ENCODE assay signal across 22 mouse cellular contexts in genomic region chr14:25582603-25583002, GRCm38 (mm10).
"Had no signal": no experiment of that assay in that cellular context is flagged by ENCODE, and none has a peak within 500 bp of the region (broad histone marks: within the 10 kb centered on the region; RNA-seq: fewer than 3 reads in every experiment).

No protein-coding gene starts in this region.

- DNase-seq: gastrocnemius, postnatal 14 days; gastrocnemius, postnatal 36 days; heart, adult 18-20 months; heart, postnatal 10 days; heart, postnatal 36 days; kidney, adult 11 months; kidney, adult 2 months; kidney, adult 9 months; kidney, postnatal 14 days; layer of hippocampus, adult 9-11 months; layer of hippocampus, postnatal 36 days; left cerebral cortex, postnatal 4 days had no signal

- H3K9me3 ChIP-seq: heart, embryonic 10.5 days; heart, embryonic 12.5 days; hindbrain, embryonic 13.5 days; hindbrain, embryonic 15.5 days; kidney, embryonic 15.5 days; limb, embryonic 13.5 days; limb, embryonic 15.5 days had no signal

- H3K4me2 ChIP-seq: heart, embryonic 12.5 days; hindbrain, embryonic 13.5 days; hindbrain, embryonic 15.5 days; kidney, embryonic 15.5 days; limb, embryonic 13.5 days; limb, embryonic 15.5 days had no signal

- H3K27ac ChIP-seq: heart, embryonic 10.5 days; hindbrain, embryonic 15.5 days; hindbrain, postnatal 0 days; kidney, embryonic 15.5 days; kidney, postnatal 0 days; limb, embryonic 13.5 days; limb, embryonic 15.5 days had no signal

- H3K4me3 ChIP-seq: heart, embryonic 10.5 days; heart, embryonic 12.5 days; hindbrain, embryonic 13.5 days; hindbrain, embryonic 15.5 days; kidney, embryonic 15.5 days; limb, embryonic 13.5 days; limb, embryonic 15.5 days had no signal

- H3K27me3 ChIP-seq: heart, embryonic 12.5 days; hindbrain, embryonic 13.5 days; hindbrain, embryonic 15.5 days; kidney, embryonic 15.5 days; limb, embryonic 13.5 days; limb, embryonic 15.5 days had no signal

- H3K9ac ChIP-seq: heart, embryonic 12.5 days; hindbrain, embryonic 13.5 days; hindbrain, embryonic 15.5 days; kidney, embryonic 15.5 days; limb, embryonic 13.5 days; limb, embryonic 15.5 days had no signal

- ATAC-seq: hindbrain, postnatal 0 days; intestine, embryonic 16.5 days had no signal
